Mouse (Mus musculus) brain, embryonic 14.5 days (tissue): ENCODE measurements around the gene Cyth3. TPM values are rescaled to one million over a fixed set of nuclear protein-coding genes. Genes with fewer than 3 reads are reported as not detected.

Experiments
- DNase-seq: peaks from one replicate; pipeline ENCODE4 v3.0.0-alpha.2; 2011; ENCODE audit warnings: low read depth
- CTCF ChIP-seq: fragments of 200-500 bp; IDR thresholded peaks from 2 replicates; pipeline ENCODE4 v1.5.1; 2012; ENCODE audit warnings: inconsistent platforms, mild to moderate bottlenecking, moderate library complexity, borderline replicate concordance; ENCODE audit not compliant: insufficient read depth, insufficient read length; ENCODE audit errors: extremely low read depth
- POLR2A ChIP-seq: fragments of 200-500 bp; IDR thresholded peaks from 2 replicates; pipeline ENCODE4 v1.6.1; 2012; ENCODE audit warnings: mild to moderate bottlenecking, inconsistent platforms, borderline replicate concordance; ENCODE audit not compliant: poor library complexity, insufficient read depth, insufficient read length, severe bottlenecking; ENCODE audit errors: extremely low read depth
- polyA plus RNA-seq: library from polyadenylated mRNA; depleted of rRNA; stranded (reverse); fragments of >200 nt; gene quantifications from 2 replicates; pipeline ENCODE4 v1.2.3, GENCODE M21; 2012

The Cyth3 gene
- polyA plus RNA-seq, 1 experiment, result 35.3 TPM

GRCm38 (mm10) chr5:143683696-143684095 lies 61.4 kb downstream of the Cyth3 start:
- TF ChIP-seq CTCF (no peak), POLR2A (no peak)
- no peak for DNase-seq

- DNase-seq, result peak; percentile 46
- TF ChIP-seq CTCF (no peak), POLR2A (no peak)
These were observed 62.7 kb downstream of the Cyth3 start for GRCm38 (mm10) chr5:143684911-143685390.

- TF ChIP-seq POLR2A (no peak), CTCF (no peak)
- no peak for DNase-seq
These were observed 64.2 kb downstream of the Cyth3 start for GRCm38 (mm10) chr5:143686456-143686855.

- TF ChIP-seq POLR2A, result no peak
- TF ChIP-seq CTCF, result no peak
- DNase-seq, result no peak
These were observed 65.3 kb downstream of the Cyth3 start for GRCm38 (mm10) chr5:143687589-143687988.

- no peak for DNase-seq
- no peak for TF ChIP-seq POLR2A
These were observed 68.1 kb downstream of the Cyth3 start for GRCm38 (mm10) chr5:143690392-143690791.

- TF ChIP-seq CTCF (no peak), POLR2A (no peak)
- DNase-seq, result no peak
These were observed 68.7 kb downstream of the Cyth3 start for GRCm38 (mm10) chr5:143690926-143691325.

GRCm38 (mm10) chr5:143696323-143696722 lies 74.1 kb downstream of the Cyth3 start:
- peak; percentile 55 for DNase-seq
- TF ChIP-seq POLR2A (no peak), CTCF (peak; percentile 17; the same call in 1 of the 2 replicates)

GRCm38 (mm10) chr5:143698454-143698853 lies 76.2 kb downstream of the Cyth3 start:
- TF ChIP-seq CTCF, result no peak
- TF ChIP-seq POLR2A, result no peak
- DNase-seq, result no peak

- no peak for DNase-seq
- TF ChIP-seq POLR2A (no peak), CTCF (no peak)
These were observed 78.0 kb downstream of the Cyth3 start for GRCm38 (mm10) chr5:143700247-143700646.

GRCm38 (mm10) chr5:143701074-143701473 lies 78.8 kb downstream of the Cyth3 start:
- no peak for DNase-seq
- TF ChIP-seq CTCF (no peak), POLR2A (no peak)

GRCm38 (mm10) chr5:143704875-143705658 lies 82.8 kb downstream of the Cyth3 start:
- peak; percentile 41 for DNase-seq
- TF ChIP-seq POLR2A (no peak), CTCF (no peak)

- DNase-seq, result no peak
- TF ChIP-seq POLR2A (no peak), CTCF (no peak)
These were observed 83.4 kb downstream of the Cyth3 start for GRCm38 (mm10) chr5:143705659-143705982.
